Mouse (Mus musculus) heart, embryonic 14.5 days (tissue): ENCODE measurements at regions not wholly inside any gene's neighbourhood (a gene's known extent, or its start where the extent isn't known, plus 50 kb on each side); places are given as distances from the start of the nearest gene placed in this dataset.

Source experiments
- ATAC-seq: fragments of 200-750 bp; cut with Nextera tagmentation; 2 replicates; pipeline ENCODE4 v1.8.0; 2017; ENCODE audit warnings: low read depth, moderate TSS enrichment; ENCODE audit not compliant: insufficient number of reproducible peaks, insufficient read depth, low FRiP score
- H3K27ac ChIP-seq, 2 experiments: fragments of 200-500 bp in 1 of 2; fragments of 300-500 bp in 1 of 2; sonication (generic) in 1 of 2; replicated peaks in 1 of 2; 2 replicates each; pipeline ENCODE4 v1.5.1; 2012 to 2014; ENCODE audit warnings: low read depth in 2 of 2, low read length in 2 of 2, control low read depth in 1 of 2, mild to moderate bottlenecking in 1 of 2, mixed read lengths in 1 of 2; ENCODE audit not compliant: control insufficient read depth in 1 of 2, insufficient read depth in 1 of 2
- H3K27me3 ChIP-seq: fragments of 300-500 bp; sonication (generic); 2 replicates; pipeline ENCODE4 v1.6.1; 2014; ENCODE audit warnings: mild to moderate bottlenecking, low read length, control low read depth; ENCODE audit not compliant: control insufficient read depth, insufficient read depth
- H3K36me3 ChIP-seq: fragments of 300-500 bp; sonication (generic); 2 replicates; pipeline ENCODE4 v1.6.1; 2014; ENCODE audit warnings: mild to moderate bottlenecking, control low read depth, low read length, mixed read lengths; ENCODE audit not compliant: control insufficient read depth, insufficient read depth
- H3K4me1 ChIP-seq, 2 experiments: fragments of 200-500 bp in 1 of 2; fragments of 300-500 bp in 1 of 2; sonication (generic) in 1 of 2; 2 replicates each; pipeline ENCODE4 v1.6.1; 2012 to 2014; ENCODE audit warnings: low read length in 2 of 2, control low read depth in 1 of 2, mixed read lengths in 1 of 2; ENCODE audit not compliant: control insufficient read depth in 2 of 2, insufficient read depth in 2 of 2
- H3K4me2 ChIP-seq: fragments of 300-500 bp; sonication (generic); 2 replicates; pipeline ENCODE4 v1.6.1; 2014; ENCODE audit warnings: mild to moderate bottlenecking, low read length
- H3K4me3 ChIP-seq, 2 experiments: fragments of 200-500 bp in 1 of 2; fragments of 300-500 bp in 1 of 2; sonication (generic) in 1 of 2; 2 replicates each; pipeline ENCODE4 v1.5.1; 2012 to 2014; ENCODE audit warnings: low read length in 2 of 2, mild to moderate bottlenecking in 2 of 2, control low read depth in 1 of 2, low read depth in 1 of 2, moderate library complexity in 1 of 2; ENCODE audit not compliant: control insufficient read depth in 1 of 2, insufficient read depth in 1 of 2
- H3K9ac ChIP-seq: fragments of 300-500 bp; sonication (generic); 2 replicates; pipeline ENCODE4 v1.6.1; 2014; ENCODE audit warnings: mild to moderate bottlenecking, low read length
- H3K9me3 ChIP-seq: fragments of 300-500 bp; sonication (generic); 2 replicates; pipeline ENCODE4 v1.6.1; 2016; ENCODE audit warnings: low read length, control low read depth; ENCODE audit not compliant: control insufficient read depth
- WGBS: fragments of 180-500 bp; shearing (Covaris S2); extraction: QIAGEN DNeasy Blood & Tissue Kit; methylation state at CpG from one replicate; pipeline ENCODE4 v1.1.7; 2014; 5-methylcytosine and 5-hydroxymethylcytosine counted together

- Histone ChIP-seq H3K4me3 (no peak overlapping the region), H3K36me3 (no peaks in the 10 kb centered on the region), H3K4me1 (no peaks in the 10 kb centered on the region), H3K4me2 (no peak overlapping the region), H3K27me3 (no peaks in the 10 kb centered on the region), H3K9ac (no peak overlapping the region), H3K9me3 (no peaks in the 10 kb centered on the region), H3K27ac (no peak overlapping the region)
- ATAC-seq = no peak
- 81% methylated on average over 1 of the region's 1 CpGs for WGBS
These were observed 93.8 kb upstream of the Mapk10 start for GRCm38 (mm10) chr5:103304975-103305374.

- WGBS = 89% methylated on average over 10 of the region's 10 CpGs
- Histone ChIP-seq H3K9me3 (no peaks in the 10 kb centered on the region), H3K4me1 (no peaks in the 10 kb centered on the region), H3K4me2 (no peak overlapping the region), H3K36me3 (no peaks in the 10 kb centered on the region), H3K4me3 (no peak overlapping the region), H3K9ac (no peak overlapping the region), H3K27me3 (no peaks in the 10 kb centered on the region), H3K27ac (no peak overlapping the region)
- ATAC-seq = no peak
These were observed 91.6 kb upstream of the Mapk10 start for GRCm38 (mm10) chr5:103302744-103303143.

- ATAC-seq = no peak
- H3K4me1 ChIP-seq = no peaks in the 10 kb centered on the region
- whole genome bisulfite sequencing = 30% methylated on average over 3 of the region's 3 CpGs
These were observed 90.2 kb upstream of the Mapk10 start for GRCm38 (mm10) chr5:103301303-103301702.

GRCm38 (mm10) chr5:103293953-103294352, 82.8 kb upstream of the Mapk10 start:
- no peak overlapping the region for H3K9ac ChIP-seq
- no peak overlapping the region for H3K4me2 ChIP-seq
- H3K36me3 ChIP-seq = no peaks in the 10 kb centered on the region
- no peaks in the 10 kb centered on the region for H3K4me1 ChIP-seq
- 81% methylated on average over 3 of the region's 3 CpGs for WGBS
- no peak for ATAC-seq
- no peak overlapping the region for H3K4me3 ChIP-seq
- no peaks in the 10 kb centered on the region for H3K27me3 ChIP-seq
- H3K9me3 ChIP-seq = no peaks in the 10 kb centered on the region; the same call in 1 of the 2 replicates
- H3K27ac ChIP-seq = no peak overlapping the region

More at GRCm38 (mm10) chr5:103301303-103301702, 90.2 kb upstream of the Mapk10 start:
- Histone ChIP-seq H3K27me3 (no peaks in the 10 kb centered on the region), H3K9me3 (no peaks in the 10 kb centered on the region; the same call in 1 of the 2 replicates), H3K27ac (no peak overlapping the region), H3K4me3 (no peak overlapping the region), H3K9ac (no peak overlapping the region), H3K36me3 (no peaks in the 10 kb centered on the region), H3K4me2 (no peak overlapping the region)

- no peak for ATAC-seq
- Histone ChIP-seq H3K4me3 (no peak overlapping the region), H3K4me2 (no peak overlapping the region), H3K27me3 (no peaks in the 10 kb centered on the region), H3K27ac (no peak overlapping the region), H3K36me3 (no peaks in the 10 kb centered on the region), H3K9me3 (no peaks in the 10 kb centered on the region), H3K9ac (no peak overlapping the region), H3K4me1 (no peaks in the 10 kb centered on the region)
- 82% methylated on average over 9 of the region's 9 CpGs for WGBS
These were observed 80.6 kb upstream of the Mapk10 start for GRCm38 (mm10) chr5:103291691-103292090.

GRCm38 (mm10) chr5:103291219-103291618, 80.1 kb upstream of the Mapk10 start:
- no peak overlapping the region for H3K4me2 ChIP-seq
- no peaks in the 10 kb centered on the region for H3K9me3 ChIP-seq
- no peak for ATAC-seq
- H3K27me3 ChIP-seq = no peaks in the 10 kb centered on the region
- no peaks in the 10 kb centered on the region for H3K36me3 ChIP-seq
- H3K4me3 ChIP-seq = no peak overlapping the region
- 87% methylated on average over 8 of the region's 8 CpGs for WGBS
- no peaks in the 10 kb centered on the region for H3K4me1 ChIP-seq
- H3K27ac ChIP-seq = no peak overlapping the region
- no peak overlapping the region for H3K9ac ChIP-seq

- no peak for ATAC-seq
- Histone ChIP-seq H3K27me3 (no peaks in the 10 kb centered on the region), H3K9me3 (no peaks in the 10 kb centered on the region), H3K36me3 (no peaks in the 10 kb centered on the region), H3K4me3 (no peak overlapping the region), H3K4me1 (no peaks in the 10 kb centered on the region), H3K4me2 (no peak overlapping the region), H3K27ac (no peak overlapping the region), H3K9ac (no peak overlapping the region)
- WGBS = 81% methylated on average over 6 of the region's 6 CpGs
These were observed 58.1 kb upstream of the Mapk10 start for GRCm38 (mm10) chr5:103269206-103269605.

- Histone ChIP-seq H3K27me3 (no peaks in the 10 kb centered on the region), H3K36me3 (no peaks in the 10 kb centered on the region), H3K4me2 (no peak overlapping the region), H3K27ac (no peak overlapping the region), H3K9ac (no peak overlapping the region), H3K4me3 (no peak overlapping the region), H3K9me3 (no peaks in the 10 kb centered on the region), H3K4me1 (no peaks in the 10 kb centered on the region)
- 73% methylated on average over 2 of the region's 2 CpGs for WGBS
- ATAC-seq = no peak
These were observed 53.8 kb upstream of the Mapk10 start for GRCm38 (mm10) chr5:103264903-103265302.
